Mouse (Mus musculus) kidney, postnatal 0 days (tissue): ENCODE results near the gene Smtnl2. TPM values are rescaled to one million over a fixed set of nuclear protein-coding genes. Genes with fewer than 3 reads are reported as not detected.
"Not testable (repeated sequence)": the region's sequence is repeated elsewhere in the genome, so short reads cannot be mapped to it uniquely, and the experiment has no call there.

Experiments
- ATAC-seq: fragments of 200-750 bp; cut with Nextera tagmentation; replicated peaks from 2 replicates; pipeline ENCODE4 v1.8.0; 2017; ENCODE audit warnings: low read depth, moderate number of reproducible peaks, moderate TSS enrichment, moderate library complexity; ENCODE audit not compliant: low FRiP score
- DNase-seq: peaks from one replicate; pipeline ENCODE4 v3.0.0-alpha.2; 2016; ENCODE audit warnings: low spot score
- H3K27ac ChIP-seq: fragments of 300-500 bp; sonication (generic); 2 replicates; pipeline ENCODE4 v1.5.1; 2014; ENCODE audit warnings: mild to moderate bottlenecking
- H3K27me3 ChIP-seq: fragments of 300-500 bp; sonication (generic); 2 replicates; pipeline ENCODE4 v1.6.1; 2014; ENCODE audit warnings: low read length, mixed read lengths; ENCODE audit not compliant: insufficient read depth
- H3K36me3 ChIP-seq: fragments of 300-500 bp; sonication (generic); 2 replicates; pipeline ENCODE4 v1.6.1; 2014; ENCODE audit warnings: low read length, mixed read lengths; ENCODE audit not compliant: insufficient read depth
- H3K4me1 ChIP-seq: fragments of 300-500 bp; sonication (generic); replicated peaks from 2 replicates; pipeline ENCODE4 v1.6.1; 2014; ENCODE audit warnings: antibody characterized with exemption, low read length, mixed read lengths; ENCODE audit not compliant: insufficient read depth
- H3K4me2 ChIP-seq: fragments of 300-500 bp; sonication (generic); 2 replicates; pipeline ENCODE4 v1.6.1; 2014; ENCODE audit warnings: mild to moderate bottlenecking, low read length, moderate library complexity, mixed read lengths
- H3K4me3 ChIP-seq: fragments of 300-500 bp; sonication (generic); replicated peaks from 2 replicates; pipeline ENCODE4 v1.5.1; 2014; ENCODE audit warnings: low read depth, low read length
- H3K9ac ChIP-seq: fragments of 300-500 bp; sonication (generic); 2 replicates; pipeline ENCODE4 v1.6.1; 2014; ENCODE audit warnings: low read depth, low read length
- H3K9me3 ChIP-seq: fragments of 300-500 bp; sonication (generic); replicated peaks from 2 replicates; pipeline ENCODE4 v1.6.1; 2016; ENCODE audit warnings: low read length, inconsistent platforms, mixed read lengths
- CTCF ChIP-seq: IDR thresholded peaks from 2 replicates; pipeline ENCODE4 v1.5.1; 2016; ENCODE audit warnings: antibody characterized with exemption, low read depth, mild to moderate bottlenecking, moderate library complexity
- WGBS: fragments of 180-500 bp; shearing (Covaris S2); extraction: QIAGEN DNeasy Blood & Tissue Kit; methylation state at CpG from one replicate; pipeline ENCODE4 v1.1.7; 2014; 5-methylcytosine and 5-hydroxymethylcytosine counted together
- microRNA-seq: library from miRNA; unstranded; fragments of <30 nt; microRNA quantifications from one replicate; pipeline ENCODE4, GENCODE M21; 2016
- polyA plus RNA-seq: library from polyadenylated mRNA; unstranded; fragments of >200 nt; fragmentation: Nextera tagmentation; extraction: Ambion mirVana; gene quantifications from 2 replicates; pipeline ENCODE4 v1.2.1, GENCODE M21; 2015

Smtnl2 gene
- polyA plus RNA-seq, 1 experiment from 2014 or later: 112 TPM

DNA sequence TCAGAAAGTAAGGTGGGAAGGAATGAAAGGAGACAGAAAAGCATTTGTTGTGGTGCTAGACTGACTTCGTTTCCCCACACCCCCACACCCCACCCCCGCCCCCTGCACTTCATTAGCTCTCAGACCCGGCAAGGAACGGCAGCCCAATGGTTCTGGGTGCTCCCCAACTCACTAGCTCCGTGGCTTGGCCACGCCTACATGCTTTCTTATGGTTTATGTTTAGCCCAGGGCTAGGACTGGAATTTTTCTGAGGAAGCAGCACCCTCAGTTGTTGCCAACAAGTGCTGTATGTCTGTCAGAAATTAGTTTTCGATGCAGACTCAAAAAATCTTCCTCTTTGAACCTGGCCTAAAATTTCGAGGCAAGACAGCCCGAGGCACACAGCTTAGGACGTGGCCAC, 63.0 kb downstream of the Smtnl2 start:
- 42% methylated on average over 10 of the region's 10 CpGs for WGBS
- H3K9ac ChIP-seq: no peak overlapping the region
- no peak for TF ChIP-seq CTCF
- no peaks in the 10 kb centered on the region for H3K36me3 ChIP-seq
- no peak for DNase-seq
- H3K27me3 ChIP-seq: no peaks in the 10 kb centered on the region
- H3K4me2 ChIP-seq: no peak overlapping the region
- H3K4me3 ChIP-seq: no peak overlapping the region
- no peak for ATAC-seq
- H3K27ac ChIP-seq: no peak overlapping the region
- H3K9me3 ChIP-seq: no peaks in the 10 kb centered on the region
- no peaks in the 10 kb centered on the region; the same call in 1 of the 2 replicates for H3K4me1 ChIP-seq

DNA sequence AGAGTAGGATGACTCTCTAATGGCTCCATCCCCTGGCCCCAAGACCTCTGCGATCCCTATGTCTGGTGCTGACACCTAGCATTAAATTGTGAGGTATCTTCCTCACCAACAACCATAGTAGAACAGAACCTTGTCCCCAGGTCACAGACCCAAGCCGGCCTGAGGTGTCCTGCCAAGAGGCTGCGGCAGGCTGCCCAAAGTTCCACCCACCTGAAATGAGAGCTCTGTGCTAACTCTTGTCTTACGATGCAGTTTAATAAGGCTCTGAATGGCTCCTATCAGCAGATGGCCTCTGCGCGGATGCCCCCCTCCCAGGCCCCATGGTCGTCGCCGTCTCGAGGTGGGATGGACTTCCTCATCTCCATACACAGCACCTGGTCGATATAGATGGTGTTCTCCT, 67.0 kb downstream of the Smtnl2 start:
- Histone ChIP-seq H3K4me3 (no peak overlapping the region), H3K4me2 (no peak overlapping the region), H3K36me3 (no peaks in the 10 kb centered on the region), H3K9me3 (no peaks in the 10 kb centered on the region), H3K27me3 (no peaks in the 10 kb centered on the region), H3K27ac (no peak overlapping the region), H3K4me1 (peaks cover under 1% of the 10 kb centered on the region; the same call in 1 of the 2 replicates), H3K9ac (no peak overlapping the region)
- ATAC-seq: no peak
- no peak for DNase-seq
- WGBS: 84% methylated on average over 11 of the region's 11 CpGs
- TF ChIP-seq CTCF: no peak

DNA sequence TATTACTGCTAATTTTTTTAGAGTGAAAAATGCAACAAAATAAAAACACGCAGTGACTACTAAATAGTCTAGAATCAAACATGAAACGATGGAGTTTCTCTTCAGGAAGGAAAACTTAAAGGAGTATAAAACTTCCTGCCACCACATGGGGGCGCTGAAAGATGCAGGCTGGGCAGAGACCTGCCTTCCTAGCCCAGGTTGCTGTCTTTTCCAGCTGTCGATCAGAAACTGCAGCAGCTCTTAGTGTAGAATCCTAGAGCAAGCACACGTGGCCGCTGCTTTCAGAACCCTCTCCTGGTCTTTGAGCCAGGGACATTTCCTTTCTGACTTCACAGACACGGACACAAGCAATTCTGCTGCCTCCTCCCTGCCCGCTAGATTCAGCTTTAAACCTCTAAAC, 67.6 kb downstream of the Smtnl2 start:
- no peaks in the 10 kb centered on the region for H3K9me3 ChIP-seq
- no peaks in the 10 kb centered on the region for H3K36me3 ChIP-seq
- 23% methylated on average over 8 of the region's 8 CpGs for WGBS
- H3K27ac ChIP-seq: no peak overlapping the region
- H3K27me3 ChIP-seq: no peaks in the 10 kb centered on the region
- no peak overlapping the region for H3K9ac ChIP-seq
- no peak overlapping the region for H3K4me2 ChIP-seq
- peak; percentile 79 for TF ChIP-seq CTCF
- DNase-seq (peak; percentile 77), ATAC-seq (no peak)
- H3K4me1 ChIP-seq: peaks cover 6% of the 10 kb centered on the region; the same call in 1 of the 2 replicates
- no peak overlapping the region for H3K4me3 ChIP-seq

DNA sequence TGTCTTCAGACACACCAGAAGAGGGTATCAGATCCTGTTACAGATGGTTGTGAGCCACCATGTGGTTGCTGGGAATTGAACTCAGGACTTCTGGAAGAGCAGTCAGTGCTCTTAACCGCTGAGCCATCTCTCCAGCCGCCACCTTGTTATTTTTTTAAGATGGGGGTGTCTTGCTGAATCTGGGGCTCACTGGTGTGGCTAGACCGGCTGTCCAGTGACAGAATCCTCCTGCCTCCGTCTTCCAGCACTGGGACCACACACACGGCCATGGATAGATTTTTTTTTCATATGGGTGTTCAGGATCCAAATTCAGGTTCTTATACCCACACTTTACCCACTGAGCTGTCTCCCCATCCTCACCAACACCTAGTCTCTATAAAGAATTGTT, 68.3 kb downstream of the Smtnl2 start:
- not testable (repeated sequence) for H3K9ac ChIP-seq, H3K9me3 ChIP-seq, DNase-seq, H3K27ac ChIP-seq, H3K4me3 ChIP-seq, H3K4me2 ChIP-seq, H3K4me1 ChIP-seq, H3K27me3 ChIP-seq, ATAC-seq, H3K36me3 ChIP-seq
- 84% methylated on average over 5 of the region's 5 CpGs for WGBS

DNA sequence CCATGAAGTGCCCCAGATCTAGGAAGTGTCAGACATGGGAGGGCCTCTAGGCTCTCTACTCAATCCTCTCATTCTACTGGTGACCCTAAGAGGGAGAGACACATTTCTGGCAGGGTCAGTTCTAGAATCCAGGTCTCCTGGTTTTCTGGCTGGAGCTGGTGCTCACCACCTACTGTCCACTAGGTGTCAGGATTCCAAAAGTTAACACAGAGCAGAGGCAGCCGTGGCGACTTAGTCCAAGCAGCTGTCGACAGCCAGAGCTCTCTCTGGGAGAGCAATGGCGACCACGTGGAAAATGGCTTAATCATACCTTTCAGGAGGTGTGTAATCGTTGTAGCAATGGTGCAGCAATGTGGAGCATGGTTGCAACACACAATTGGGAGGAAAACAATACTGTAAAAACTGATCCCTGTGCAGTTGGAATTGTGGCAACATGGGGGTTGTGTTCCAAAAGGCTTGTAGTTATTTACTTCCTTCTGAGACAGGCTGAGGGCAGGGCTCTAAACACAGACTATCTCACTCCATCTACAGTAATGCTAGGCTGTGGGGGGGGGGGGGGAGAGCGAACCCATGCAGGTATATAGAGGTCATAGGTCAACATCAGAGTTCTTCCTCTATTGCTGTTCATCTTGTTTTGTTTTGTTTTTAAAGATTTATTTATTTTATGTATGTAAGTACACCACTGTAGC, 68.8 kb downstream of the Smtnl2 start:
- no peak overlapping the region for H3K27ac ChIP-seq
- H3K9me3 ChIP-seq: no peaks in the 10 kb centered on the region
- H3K36me3 ChIP-seq: no peaks in the 10 kb centered on the region
- ATAC-seq (peak; percentile 68; the same call in 1 of the 2 replicates), DNase-seq (peak; percentile 89)
- WGBS: 11% methylated on average over 7 of the region's 7 CpGs
- H3K9ac ChIP-seq: no peak overlapping the region
- no peaks in the 10 kb centered on the region for H3K27me3 ChIP-seq
- H3K4me1 ChIP-seq: 0 out of 2 replicates have a peak, but pooled peaks cover 10% of the 10 kb centered on the region
- peak; percentile 87 for TF ChIP-seq CTCF
- H3K4me2 ChIP-seq: no peak overlapping the region
- no peak overlapping the region for H3K4me3 ChIP-seq

DNA sequence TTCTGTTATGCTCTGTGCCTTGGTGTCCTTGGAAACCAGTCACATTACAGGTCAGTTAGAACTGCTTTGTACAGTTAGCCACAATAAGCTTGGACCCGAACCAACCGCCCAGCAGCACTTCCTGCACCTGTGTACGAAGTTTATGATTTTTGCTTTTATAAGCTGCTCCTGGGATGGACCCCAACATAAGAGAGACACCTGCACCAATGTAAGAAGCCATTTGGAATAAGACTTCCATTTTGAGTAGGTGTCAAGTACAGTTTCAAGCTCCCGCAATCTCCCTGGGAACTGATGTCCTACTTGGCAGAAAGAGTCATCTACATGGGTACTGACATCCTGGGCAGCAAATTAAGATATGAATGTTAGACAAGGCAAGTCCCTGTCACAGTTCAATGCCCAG, 71.8 kb downstream of the Smtnl2 start:
- Histone ChIP-seq H3K4me3 (no peak overlapping the region), H3K27me3 (no peaks in the 10 kb centered on the region), H3K9me3 (no peaks in the 10 kb centered on the region), H3K9ac (no peak overlapping the region), H3K4me2 (no peak overlapping the region), H3K36me3 (no peaks in the 10 kb centered on the region), H3K27ac (peak overlapping the region; percentile 20; the same call in 1 of the 2 replicates), H3K4me1 (0 out of 2 replicates have a peak, but pooled peaks cover 10% of the 10 kb centered on the region)
- WGBS: 68% methylated on average over 4 of the region's 4 CpGs
- no peak for ATAC-seq
- TF ChIP-seq CTCF: no peak
- no peak for DNase-seq

Small RNA genes within 50 kb of the gene (microRNA-seq; reads per million reads assigned to microRNA genes)
- not detected for gene Mir6338

Other genes starting within 250 kb of the Smtnl2 start
- gene Gm43951, start 204.9 kb downstream of the Smtnl2 start, polyA plus RNA-seq: 0.05 and 0.10 TPM in 2 replicates
- gene 4933427D14Rik, start 204.3 kb downstream of the Smtnl2 start, polyA plus RNA-seq: 12.8 and 14.8 TPM in 2 replicates
- 260 and 268 TPM in 2 replicates for gene Txndc17, start 204.2 kb downstream of the Smtnl2 start, polyA plus RNA-seq
- 47.5 and 49.2 TPM in 2 replicates for gene Med31, start 196.1 kb downstream of the Smtnl2 start, polyA plus RNA-seq
- gene Slc13a5, start 144.5 kb downstream of the Smtnl2 start, polyA plus RNA-seq: 0.04 and 0.10 TPM in 2 replicates
- gene Xaf1, start 110.1 kb downstream of the Smtnl2 start, polyA plus RNA-seq: 25.0 and 28.3 TPM in 2 replicates
- not detected in 2 replicates for gene Fbxo39, start 97.3 kb downstream of the Smtnl2 start, polyA plus RNA-seq
- 4.6 and 5.1 TPM in 2 replicates for gene Tekt1, start 49.3 kb downstream of the Smtnl2 start, polyA plus RNA-seq
- 3.3 and 3.8 TPM in 2 replicates for gene Ggt6, start 23.8 kb upstream of the Smtnl2 start, polyA plus RNA-seq
- gene Mybbp1a, start 29.6 kb upstream of the Smtnl2 start, polyA plus RNA-seq: 107 and 109 TPM in 2 replicates
- 6.3 and 7.4 TPM in 2 replicates for gene Spns2, start 78.2 kb upstream of the Smtnl2 start, polyA plus RNA-seq
- gene Spns3, start 138.8 kb upstream of the Smtnl2 start, polyA plus RNA-seq: 0.99 and 1.1 TPM in 2 replicates
- gene Ube2g1, start 195.6 kb upstream of the Smtnl2 start, polyA plus RNA-seq: 61.2 and 63.4 TPM in 2 replicates